In the genomic region with DNA sequence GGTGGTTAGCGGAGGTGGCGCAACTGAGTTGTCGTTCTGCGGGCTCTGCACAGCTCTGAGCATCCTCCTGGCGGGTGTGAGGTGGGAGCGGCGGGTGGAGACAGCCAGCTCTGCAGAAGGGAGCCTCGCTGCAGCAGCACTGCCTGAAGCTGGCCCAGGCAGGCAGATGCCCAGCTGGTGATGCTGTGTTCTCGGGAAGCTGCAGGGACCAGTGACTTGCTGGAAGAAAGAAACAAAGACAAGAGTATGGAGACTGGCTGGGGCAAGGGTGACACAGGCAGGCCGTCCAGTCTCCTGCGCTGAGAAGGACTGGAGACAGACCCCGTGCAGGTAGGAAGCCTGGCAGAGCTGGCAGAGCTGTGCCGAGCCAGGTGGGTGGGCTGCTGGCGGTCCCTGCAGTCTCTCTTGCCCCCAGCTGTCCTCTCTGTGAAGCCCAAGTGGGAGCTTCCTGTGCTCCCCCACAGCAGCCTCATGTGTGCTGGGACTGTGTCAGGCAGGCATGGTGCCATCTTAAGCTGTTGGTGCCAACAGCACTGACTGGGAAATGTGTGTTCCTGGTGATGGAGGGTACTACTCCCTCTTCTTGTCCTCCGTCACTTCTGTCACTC, we compare ENCODE assay signal across 10 mouse cellular contexts. TPM values are rescaled to one million over a fixed set of nuclear protein-coding genes. Genes with fewer than 3 reads are reported as not detected.
A peak's percentile ranks its signal among the peaks of the same experiment; 100 is the strongest.
DNase-seq lines count a peak whose midpoint lies in the region; ATAC-seq and TF ChIP-seq lines count a peak whose summit lies in the region.
"Had no signal": no experiment of that assay in that cellular context is flagged by ENCODE, and none has a peak within 500 bp of the region (broad histone marks: within the 10 kb centered on the region; RNA-seq: fewer than 3 reads in every experiment).

No protein-coding gene starts in this region.

- H3K4me3 ChIP-seq in forebrain, embryonic 15.5 days, result no peak overlapping the region
- H3K4me3 ChIP-seq in neural tube, embryonic 15.5 days (replicated peaks), result no peak overlapping the region
- no peak overlapping the region for H3K4me3 ChIP-seq in stomach, postnatal 0 days (ENCODE audit: low read depth, low read length)
- H3K4me3 ChIP-seq: limb, embryonic 12.5 days; megakaryocyte, embryonic 14.5 days had no signal

- H3K36me3 ChIP-seq in forebrain, embryonic 15.5 days, result no peaks in the 10 kb centered on the region
- H3K36me3 ChIP-seq in neural tube, embryonic 15.5 days, result 0 out of 2 replicates have a peak, but pooled peaks cover 4% of the 10 kb centered on the region
- H3K36me3 ChIP-seq in stomach, postnatal 0 days (ENCODE audit: control insufficient read depth, insufficient read depth, low read length), result no peaks in the 10 kb centered on the region
- H3K36me3 ChIP-seq: limb, embryonic 12.5 days had no signal

- H3K27me3 ChIP-seq in forebrain, embryonic 15.5 days, result no peaks in the 10 kb centered on the region
- no peaks in the 10 kb centered on the region for H3K27me3 ChIP-seq in neural tube, embryonic 15.5 days (replicated peaks)
- no peaks in the 10 kb centered on the region for H3K27me3 ChIP-seq in stomach, postnatal 0 days (ENCODE audit: control insufficient read depth, insufficient read depth, low read length)
- H3K27me3 ChIP-seq: limb, embryonic 12.5 days had no signal

- H3K27ac ChIP-seq in forebrain, embryonic 15.5 days (replicated peaks), result peak overlapping the region; percentile 24; the same call in 1 of the 2 replicates
- H3K27ac ChIP-seq in neural tube, embryonic 15.5 days (replicated peaks), result peak overlapping the region; percentile 39; the same call in 1 of the 2 replicates
- no peak overlapping the region for H3K27ac ChIP-seq in stomach, postnatal 0 days (replicated peaks)
- H3K27ac ChIP-seq: limb, embryonic 12.5 days had no signal

- peak; percentile 13 for DNase-seq in embryo, embryonic 10 days (ENCODE audit: low spot score)
- no peak for DNase-seq in embryo, embryonic 9.5 days (ENCODE audit: extremely low spot score)
- peak; percentile 67 to 77 for DNase-seq in layer of hippocampus, postnatal 14 days (ENCODE audit: low spot score in 2 of 2)
- no peak for DNase-seq in stomach, postnatal 0 days (ENCODE audit: low spot score)
- DNase-seq in lung, postnatal 14 days, result no peak

- no peak for TF ChIP-seq CTCF in stomach, postnatal 0 days (IDR thresholded peaks at IDR 0.05; ENCODE audit: low read depth)

- TF ChIP-seq EP300 in stomach, postnatal 0 days (optimal IDR thresholded peaks at IDR 0.05), result no peak

- peaks cover 15% of the 10 kb centered on the region for H3K4me1 ChIP-seq in forebrain, embryonic 15.5 days
- peaks cover 18% of the 10 kb centered on the region for H3K4me1 ChIP-seq in neural tube, embryonic 15.5 days
- no peaks in the 10 kb centered on the region for H3K4me1 ChIP-seq in stomach, postnatal 0 days (replicated peaks; ENCODE audit: control insufficient read depth, insufficient read depth)
- H3K4me1 ChIP-seq: megakaryocyte, embryonic 14.5 days had no signal

- peak; percentile 60 for ATAC-seq in forebrain, embryonic 15.5 days (replicated peaks)
- ATAC-seq in neural tube, embryonic 15.5 days (ENCODE audit: low FRiP score), result peak; percentile 60
- ATAC-seq in stomach, postnatal 0 days (ENCODE audit: low FRiP score, low TSS enrichment), result no peak
- ATAC-seq in granulocyte monocyte progenitor cell, adult 5-6 weeks (replicated peaks; ENCODE audit: poor library complexity, severe bottlenecking), result no peak

- WGBS in forebrain, embryonic 15.5 days, result 47% methylated on average over 15 of the region's 15 CpGs
- 59% methylated on average over 15 of the region's 15 CpGs for WGBS in neural tube, embryonic 15.5 days
- WGBS in stomach, postnatal 0 days, result 58% methylated on average over 15 of the region's 15 CpGs

- no peaks in the 10 kb centered on the region for H3K9me3 ChIP-seq in forebrain, embryonic 15.5 days
- H3K9me3 ChIP-seq in neural tube, embryonic 15.5 days (replicated peaks), result no peaks in the 10 kb centered on the region
- no peaks in the 10 kb centered on the region for H3K9me3 ChIP-seq in stomach, postnatal 0 days (ENCODE audit: control insufficient read depth, low read length)
- H3K9me3 ChIP-seq: limb, embryonic 12.5 days; megakaryocyte, embryonic 14.5 days had no signal

- H3K4me2 ChIP-seq in forebrain, embryonic 15.5 days (replicated peaks), result peak overlapping the region; percentile 7; the same call in 1 of the 2 replicates
- H3K4me2 ChIP-seq in neural tube, embryonic 15.5 days, result no peak overlapping the region
- no peak overlapping the region for H3K4me2 ChIP-seq in stomach, postnatal 0 days (replicated peaks; ENCODE audit: low read depth)
- H3K4me2 ChIP-seq: limb, embryonic 12.5 days had no signal

- H3K9ac ChIP-seq in forebrain, embryonic 15.5 days (replicated peaks), result no peak overlapping the region
- H3K9ac ChIP-seq in neural tube, embryonic 15.5 days (replicated peaks), result no peak overlapping the region
- no peak overlapping the region for H3K9ac ChIP-seq in stomach, postnatal 0 days (ENCODE audit: low read length)
- H3K9ac ChIP-seq: limb, embryonic 12.5 days had no signal

RNA-seq across cellular contexts. Expression of gene Ablim2, which starts 56.8 kb away (rescaled TPM):
- polyA plus RNA-seq in forebrain, embryonic 15.5 days (2015; fragmentation: Nextera tagmentation; extraction: Ambion mirVana), result 8.5 and 9.1 TPM in 2 replicates
- 100 to 1,000 TPM in 1 of 2 experiments, 10 to 100 TPM in 1; 94.4 to 101 TPM for total RNA-seq in layer of hippocampus, postnatal 14 days (2021)
- polyA plus RNA-seq in neural tube, embryonic 15.5 days (2015; fragmentation: Nextera tagmentation; extraction: Ambion mirVana), result 29.5 and 31.8 TPM in 2 replicates
- 1.3 and 1.5 TPM in 2 replicates for polyA plus RNA-seq in stomach, postnatal 0 days (2015; fragmentation: Nextera tagmentation; extraction: Ambion mirVana)
- 1.6 TPM in 1 of 2 replicates, not detected in the other for total RNA-seq in granulocyte monocyte progenitor cell, adult 5-6 weeks (2014; fragmentation: Nextera tagmentation)
- total RNA-seq in granulocyte monocyte progenitor cell, adult 5-6 weeks (2017), result 0.22 TPM in 1 of 2 replicates, not detected in the other

Comparison
In these comparisons a context has a peak if more than half of its experiments do, and no peak if none do; other contexts are left out.
1. DNase-seq: peak in embryo, embryonic 10 days (single experiment) and layer of hippocampus, postnatal 14 days (2 of 2); none in embryo, embryonic 9.5 days (single experiment), stomach, postnatal 0 days (single experiment) and lung, postnatal 14 days (single experiment).
2. ATAC-seq: peak in forebrain, embryonic 15.5 days (single experiment) and neural tube, embryonic 15.5 days (single experiment); none in stomach, postnatal 0 days (single experiment) and granulocyte monocyte progenitor cell, adult 5-6 weeks (single experiment).